Mouse (Mus musculus) neural tube, embryonic 12.5 days (tissue): ENCODE results near the gene Ankrd12. TPM values are rescaled to one million over a fixed set of nuclear protein-coding genes. Genes with fewer than 3 reads are reported as not detected.

Source experiments
- ATAC-seq: fragments of 200-750 bp; cut with Nextera tagmentation; 2 replicates; pipeline ENCODE4 v1.8.0; 2017; ENCODE audit warnings: low read depth, mild to moderate bottlenecking, moderate TSS enrichment, moderate library complexity; ENCODE audit not compliant: low FRiP score
- H3K27ac ChIP-seq: fragments of 300-500 bp; sonication (generic); 2 replicates; pipeline ENCODE4 v1.5.1; 2016
- H3K27me3 ChIP-seq: fragments of 300-500 bp; sonication (generic); replicated peaks from 2 replicates; pipeline ENCODE4 v1.6.1; 2016; ENCODE audit warnings: mild to moderate bottlenecking
- H3K36me3 ChIP-seq: fragments of 300-500 bp; sonication (generic); 2 replicates; pipeline ENCODE4 v1.6.1; 2016; ENCODE audit warnings: mild to moderate bottlenecking
- H3K4me1 ChIP-seq: fragments of 300-500 bp; sonication (generic); 2 replicates; pipeline ENCODE4 v1.6.1; 2016
- H3K4me2 ChIP-seq: fragments of 300-500 bp; sonication (generic); replicated peaks from 2 replicates; pipeline ENCODE4 v1.6.1; 2016; ENCODE audit warnings: mild to moderate bottlenecking
- H3K4me3 ChIP-seq: fragments of 300-500 bp; sonication (generic); 2 replicates; pipeline ENCODE4 v1.5.1; 2016
- H3K9ac ChIP-seq: fragments of 300-500 bp; sonication (generic); 2 replicates; pipeline ENCODE4 v1.6.1; 2016; ENCODE audit warnings: mild to moderate bottlenecking
- H3K9me3 ChIP-seq: fragments of 300-500 bp; sonication (generic); 2 replicates; pipeline ENCODE4 v1.6.1; 2016; ENCODE audit warnings: mild to moderate bottlenecking
- WGBS: fragments of 180-500 bp; shearing (Covaris S2); methylation state at CpG from one replicate; pipeline ENCODE4 v1.1.7; 2016; 5-methylcytosine and 5-hydroxymethylcytosine counted together
- polyA plus RNA-seq: library from polyadenylated mRNA; unstranded; fragments of >200 nt; fragmentation: Nextera tagmentation; extraction: Ambion mirVana; gene quantifications from 2 replicates; pipeline ENCODE4 v1.2.1, GENCODE M21; 2016

Ankrd12 gene
- polyA plus RNA-seq, 1 experiment from 2014 or later = 69.2 TPM

DNA sequence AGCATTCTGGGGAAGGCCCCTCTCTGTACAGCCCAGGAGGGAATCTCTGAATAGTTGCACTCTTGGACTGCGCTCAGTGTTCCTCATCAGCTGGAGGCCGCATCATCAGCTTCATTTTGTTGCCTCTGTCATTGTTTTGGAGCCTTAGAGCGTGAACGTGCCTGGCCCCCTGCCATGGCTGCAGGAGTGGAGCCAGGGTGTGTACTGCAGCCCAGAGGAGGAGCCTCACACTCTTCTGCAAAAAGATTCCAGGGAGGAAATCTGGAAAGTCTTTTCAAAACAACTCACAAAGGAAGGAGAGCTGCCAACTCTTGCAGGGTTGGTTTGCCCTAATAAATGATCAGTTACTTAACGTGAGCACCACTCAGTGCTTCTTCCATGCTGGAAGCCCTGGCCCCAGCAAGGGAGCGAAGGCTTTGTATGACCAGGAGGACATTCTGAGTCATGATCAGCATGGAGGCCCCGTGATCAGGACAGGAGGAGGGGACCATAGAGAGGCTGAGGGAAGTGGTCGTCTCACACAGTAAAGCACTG, 160.7 kb downstream of the Ankrd12 start:
- no peak overlapping the region for H3K4me3 ChIP-seq
- H3K4me1 ChIP-seq = peaks cover 8% of the 10 kb centered on the region; the same call in 1 of the 2 replicates
- 0 out of 2 replicates have a peak overlapping the region, but pooled peaks have one; percentile 17 for H3K27ac ChIP-seq
- H3K4me2 ChIP-seq = no peak overlapping the region
- no peak overlapping the region for H3K9ac ChIP-seq
- no peaks in the 10 kb centered on the region for H3K9me3 ChIP-seq
- 19% methylated on average over 8 of the region's 8 CpGs for WGBS
- peak; percentile 94 for ATAC-seq
- no peaks in the 10 kb centered on the region for H3K27me3 ChIP-seq
- H3K36me3 ChIP-seq = no peaks in the 10 kb centered on the region

Other genes with a start within 250 kb of the Ankrd12 start
- gene Ralbp1, start 191.3 kb downstream of the Ankrd12 start, polyA plus RNA-seq = 53.0 and 53.7 TPM in 2 replicates
- 75.0 and 79.0 TPM in 2 replicates for gene Twsg1, start 125.9 kb downstream of the Ankrd12 start, polyA plus RNA-seq
- gene Ndufv2, start 24.5 kb upstream of the Ankrd12 start, polyA plus RNA-seq = 299 and 308 TPM in 2 replicates
- gene Washc1, start 34.5 kb upstream of the Ankrd12 start, polyA plus RNA-seq = 38.7 and 39.1 TPM in 2 replicates
- 17.1 and 18.0 TPM in 2 replicates for gene Ddx11, start 46.4 kb upstream of the Ankrd12 start, polyA plus RNA-seq